Mouse (Mus musculus): ENCODE results near the gene Zfp385c.

GRCm38 (mm10) chr11:100617480-100617879 is 74.8 kb downstream of the Zfp385c start:
- TF ChIP-seq CTCF (IDR thresholded peaks at IDR 0.05) (no peak), EP300 (IDR thresholded peaks at IDR 0.05; ENCODE audit: insufficient read depth, low read depth, low read length) (no peak), POLR2A (IDR thresholded peaks at IDR 0.05; ENCODE audit: insufficient read depth, low read depth, low read length) (no peak)

Data from heart, adult 2 months (tissue).